Mouse (Mus musculus) right cerebral cortex, postnatal 14 days (tissue): ENCODE measurements around the gene Parl.

Source experiments
- DNase-seq: peaks from one replicate; pipeline ENCODE4 v3.0.0; 2022

The Parl gene

GRCm38 (mm10) chr16:20301770-20302649 lies at the start of gene Parl:
Gene Parl (minus strand): TSS chr16:20302387.
- DNase-seq, result peak; percentile 94

- no peak for DNase-seq
Measured at GRCm38 (mm10) chr16:20345464-20345863, 43.3 kb upstream of the Parl start.

GRCm38 (mm10) chr16:20338616-20339015 lies 36.4 kb upstream of the Parl start:
- DNase-seq, result peak; percentile 28

GRCm38 (mm10) chr16:20334918-20335317 lies 32.7 kb upstream of the Parl start:
- DNase-seq, result no peak

GRCm38 (mm10) chr16:20328306-20328705 lies 26.1 kb upstream of the Parl start:
- DNase-seq, result no peak

GRCm38 (mm10) chr16:20325286-20325685 lies 23.1 kb upstream of the Parl start, which contains the start of gene Cyp2ab1:
Gene Cyp2ab1 (minus strand): TSS chr16:20325404.
- DNase-seq, result no peak

- DNase-seq, result no peak
Measured at GRCm38 (mm10) chr16:20323907-20324306, 21.7 kb upstream of the Parl start.

- DNase-seq, result no peak
Measured at GRCm38 (mm10) chr16:20322274-20322673, 20.1 kb upstream of the Parl start.

- DNase-seq, result no peak
Measured at GRCm38 (mm10) chr16:20316770-20317169, 14.6 kb upstream of the Parl start.

GRCm38 (mm10) chr16:20315266-20315665 lies 13.1 kb upstream of the Parl start:
- no peak for DNase-seq

- no peak for DNase-seq
Measured at GRCm38 (mm10) chr16:20312272-20312671, 10.1 kb upstream of the Parl start.

- DNase-seq, result no peak
Measured at GRCm38 (mm10) chr16:20300076-20300475, 2.1 kb downstream of the Parl start.

GRCm38 (mm10) chr16:20280238-20280637 lies 21.9 kb downstream of the Parl start:
- DNase-seq, result no peak

GRCm38 (mm10) chr16:20279395-20279794 lies 22.8 kb downstream of the Parl start:
- no peak for DNase-seq

GRCm38 (mm10) chr16:20272994-20273393 lies 29.2 kb downstream of the Parl start:
- no peak for DNase-seq

- DNase-seq, result no peak
Measured at GRCm38 (mm10) chr16:20271339-20271738, 30.8 kb downstream of the Parl start.

GRCm38 (mm10) chr16:20265089-20265488 lies 37.1 kb downstream of the Parl start:
- DNase-seq, result no peak

GRCm38 (mm10) chr16:20257926-20258325 lies 44.3 kb downstream of the Parl start:
- no peak for DNase-seq

- DNase-seq, result no peak
Measured at GRCm38 (mm10) chr16:20248442-20249174, 53.6 kb downstream of the Parl start.

- DNase-seq, result no peak
Measured at GRCm38 (mm10) chr16:20247103-20247502, 55.1 kb downstream of the Parl start.

GRCm38 (mm10) chr16:20240468-20241414 lies 61.4 kb downstream of the Parl start, which contains the start of gene Map6d1:
Gene Map6d1 (minus strand): TSS chr16:20241358.
- peak; percentile 62 for DNase-seq

- DNase-seq, result no peak
Measured at GRCm38 (mm10) chr16:20238646-20239045, 63.5 kb downstream of the Parl start.

GRCm38 (mm10) chr16:20237426-20237825 lies 64.8 kb downstream of the Parl start:
- no peak for DNase-seq
